Mouse (Mus musculus): ENCODE results near the gene Nos1ap. TPM values are rescaled to one million over a fixed set of nuclear protein-coding genes. Genes with fewer than 3 reads are reported as not detected.

Gene Nos1ap
- total RNA-seq (2021): 100 to 1,000 TPM; 190 to 195 TPM

- peak; percentile 87 to 90 for DNase-seq (ENCODE audit: low spot score in 2 of 2)
- intact Hi-C loops (cut with DNase I): loop anchor here (5.0 kb wide), 1 partner anchor 82 kb away; no protein-coding TSS in a partner anchor
These were observed at the start of gene Nos1ap for GRCm38 (mm10) chr1:170589219-170590040. Gene Nos1ap, minus strand, starts transcription at chr1:170589861.

GRCm38 (mm10) chr1:170638941-170639340, 49.3 kb upstream of the Nos1ap start:
- intact Hi-C loops (cut with DNase I): no loop called here
- DNase-seq (ENCODE audit: low spot score in 2 of 2): no peak

GRCm38 (mm10) chr1:170632856-170633255, 43.2 kb upstream of the Nos1ap start:
- DNase-seq (ENCODE audit: low spot score in 2 of 2): no peak

GRCm38 (mm10) chr1:170632385-170632784, 42.7 kb upstream of the Nos1ap start:
- intact Hi-C loops (cut with DNase I): loop anchor here (1.0 kb wide), 1 partner anchor 207 kb away; no protein-coding TSS in a partner anchor

More at GRCm38 (mm10) chr1:170632856-170633255, 43.2 kb upstream of the Nos1ap start:
- intact Hi-C loops (cut with DNase I): loop anchor here (1.0 kb wide), 1 partner anchor 206 kb away; no protein-coding TSS in a partner anchor

GRCm38 (mm10) chr1:170631571-170631970, 41.9 kb upstream of the Nos1ap start:
- intact Hi-C loops (cut with DNase I): no loop called here
- DNase-seq (ENCODE audit: low spot score in 2 of 2): no peak

More at GRCm38 (mm10) chr1:170632385-170632784, 42.7 kb upstream of the Nos1ap start:
- peak; percentile 77 to 78 for DNase-seq (ENCODE audit: low spot score in 2 of 2)

GRCm38 (mm10) chr1:170630489-170630888, 40.8 kb upstream of the Nos1ap start:
- intact Hi-C loops (cut with DNase I): no loop called here
- no peak for DNase-seq (ENCODE audit: low spot score in 2 of 2)

- intact Hi-C loops (cut with DNase I): no loop called here
- no peak for DNase-seq (ENCODE audit: low spot score in 2 of 2)
These were observed 33.8 kb upstream of the Nos1ap start for GRCm38 (mm10) chr1:170623432-170623831.

GRCm38 (mm10) chr1:170622934-170623333, 33.3 kb upstream of the Nos1ap start:
- intact Hi-C loops (cut with DNase I): no loop called here
- DNase-seq (ENCODE audit: low spot score in 2 of 2): no peak

- DNase-seq (ENCODE audit: low spot score in 2 of 2): no peak
- intact Hi-C loops (cut with DNase I): no loop called here
These were observed 30.2 kb upstream of the Nos1ap start for GRCm38 (mm10) chr1:170619686-170620374.

- DNase-seq (ENCODE audit: low spot score in 2 of 2): peak; percentile 59 to 68
- intact Hi-C loops (cut with DNase I): loop anchor here (1.0 kb wide), 1 partner anchor 321 kb away; no protein-coding TSS in a partner anchor
These were observed 23.6 kb upstream of the Nos1ap start for GRCm38 (mm10) chr1:170612968-170613872.

GRCm38 (mm10) chr1:170611631-170612030, 22.0 kb upstream of the Nos1ap start:
- intact Hi-C loops (cut with DNase I): no loop called here
- no peak for DNase-seq (ENCODE audit: low spot score in 2 of 2)

- intact Hi-C loops (cut with DNase I): no loop called here
- DNase-seq (ENCODE audit: low spot score in 2 of 2): no peak
These were observed 21.0 kb upstream of the Nos1ap start for GRCm38 (mm10) chr1:170610695-170611094.

- intact Hi-C loops (cut with DNase I): no loop called here
- no peak for DNase-seq (ENCODE audit: low spot score in 2 of 2)
These were observed 20.6 kb upstream of the Nos1ap start for GRCm38 (mm10) chr1:170610289-170610688.

- DNase-seq (ENCODE audit: low spot score in 2 of 2): no peak
These were observed 20.2 kb upstream of the Nos1ap start for GRCm38 (mm10) chr1:170609872-170610271.

GRCm38 (mm10) chr1:170608461-170609071, 18.9 kb upstream of the Nos1ap start:
- no peak for DNase-seq (ENCODE audit: low spot score in 2 of 2)
- intact Hi-C loops (cut with DNase I): no loop called here

More at GRCm38 (mm10) chr1:170609872-170610271, 20.2 kb upstream of the Nos1ap start:
- intact Hi-C loops (cut with DNase I): no loop called here

- intact Hi-C loops (cut with DNase I): no loop called here
These were observed 17.7 kb upstream of the Nos1ap start for GRCm38 (mm10) chr1:170607231-170607917.

GRCm38 (mm10) chr1:170605228-170606001, 15.8 kb upstream of the Nos1ap start:
- no peak for DNase-seq (ENCODE audit: low spot score in 2 of 2)
- intact Hi-C loops (cut with DNase I): no loop called here

More at GRCm38 (mm10) chr1:170607231-170607917, 17.7 kb upstream of the Nos1ap start:
- DNase-seq (ENCODE audit: low spot score in 2 of 2): no peak

GRCm38 (mm10) chr1:170594575-170594974, 4.9 kb upstream of the Nos1ap start:
- no peak for DNase-seq (ENCODE audit: low spot score in 2 of 2)
- intact Hi-C loops (cut with DNase I): no loop called here

Data from left cerebral cortex, postnatal 36 days (tissue).